Mouse (Mus musculus) liver, adult (tissue): Measurements from ENCODE around the gene Ptpn13.

Experiments used
- GATA4 ChIP-seq: IDR thresholded peaks from 2 replicates; pipeline ENCODE4 v1.6.1; 2014; ENCODE audit warnings: mild to moderate bottlenecking, low read length; ENCODE audit not compliant: insufficient replicate concordance

The Ptpn13 gene

DNA sequence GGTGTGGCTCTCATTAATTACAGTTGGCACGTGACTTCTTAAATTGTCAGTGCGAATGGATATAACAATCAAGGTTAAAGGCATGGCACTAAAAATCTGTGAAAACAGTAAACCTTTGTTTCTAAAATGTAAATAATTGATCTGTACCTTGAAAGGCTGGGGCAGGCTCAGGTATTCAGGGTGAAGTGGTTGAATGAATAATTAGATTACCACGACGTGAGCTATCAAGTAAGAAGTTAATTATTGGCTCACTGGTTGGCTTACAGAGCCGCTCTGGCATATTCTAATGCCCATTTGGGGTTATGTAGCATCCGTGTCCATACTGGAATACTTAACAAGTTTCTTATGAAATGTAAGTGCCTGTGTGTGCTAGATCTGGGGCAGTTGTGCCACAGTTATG lies 92.6 kb downstream of the Ptpn13 start:
- no peak for TF ChIP-seq GATA4

DNA sequence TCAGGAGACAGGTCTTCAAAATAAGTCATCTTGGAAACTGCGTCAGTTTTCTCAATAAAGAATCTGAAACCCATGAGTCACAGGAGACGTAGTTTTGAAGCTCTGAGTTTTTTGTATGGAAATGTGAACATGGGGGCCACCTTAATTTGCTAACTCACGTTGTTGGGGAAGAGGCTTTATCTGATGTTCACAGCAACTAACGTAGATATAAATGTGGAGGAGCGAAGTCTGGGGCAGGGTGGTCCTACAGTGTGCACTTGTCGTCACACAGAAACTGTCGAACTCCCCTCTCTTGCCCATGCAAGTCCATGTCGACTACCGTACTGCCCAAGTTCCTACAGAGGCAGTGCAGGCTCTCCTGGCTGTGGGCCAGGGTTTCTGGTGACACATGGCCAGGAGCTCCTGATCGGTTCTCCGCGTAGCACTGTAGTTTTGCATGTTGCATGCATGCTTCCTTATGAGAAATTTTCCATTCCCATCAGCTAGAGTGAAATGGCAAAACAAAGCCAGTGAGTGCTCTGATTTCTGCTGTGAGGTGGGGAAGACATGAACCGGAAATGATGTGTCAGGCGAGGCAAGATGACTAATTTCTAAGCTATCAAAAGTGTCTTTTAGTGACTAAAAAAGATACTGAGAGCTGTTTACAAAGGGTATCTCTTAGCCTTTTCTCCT lies 93.9 kb downstream of the Ptpn13 start:
- no peak for TF ChIP-seq GATA4

DNA sequence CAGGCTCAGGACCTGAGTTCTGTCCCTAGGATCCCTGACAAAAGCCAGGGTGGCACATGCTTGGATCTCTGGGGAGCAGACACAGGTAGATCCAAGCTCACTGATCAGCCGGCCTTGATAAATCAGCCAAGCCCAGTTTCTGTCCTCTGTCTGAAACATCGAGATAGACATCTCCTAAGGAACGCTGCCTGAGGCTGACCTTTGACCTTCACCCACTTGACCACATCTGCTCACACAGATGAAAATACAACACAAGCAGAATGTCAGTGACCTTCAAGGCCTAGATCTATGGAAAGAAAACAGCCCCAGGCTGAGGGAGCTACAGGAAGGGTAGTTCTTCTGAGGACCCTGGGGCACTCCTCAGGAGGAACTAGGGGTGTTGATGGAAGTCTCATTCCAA lies 97.4 kb downstream of the Ptpn13 start:
- TF ChIP-seq GATA4: no peak

DNA sequence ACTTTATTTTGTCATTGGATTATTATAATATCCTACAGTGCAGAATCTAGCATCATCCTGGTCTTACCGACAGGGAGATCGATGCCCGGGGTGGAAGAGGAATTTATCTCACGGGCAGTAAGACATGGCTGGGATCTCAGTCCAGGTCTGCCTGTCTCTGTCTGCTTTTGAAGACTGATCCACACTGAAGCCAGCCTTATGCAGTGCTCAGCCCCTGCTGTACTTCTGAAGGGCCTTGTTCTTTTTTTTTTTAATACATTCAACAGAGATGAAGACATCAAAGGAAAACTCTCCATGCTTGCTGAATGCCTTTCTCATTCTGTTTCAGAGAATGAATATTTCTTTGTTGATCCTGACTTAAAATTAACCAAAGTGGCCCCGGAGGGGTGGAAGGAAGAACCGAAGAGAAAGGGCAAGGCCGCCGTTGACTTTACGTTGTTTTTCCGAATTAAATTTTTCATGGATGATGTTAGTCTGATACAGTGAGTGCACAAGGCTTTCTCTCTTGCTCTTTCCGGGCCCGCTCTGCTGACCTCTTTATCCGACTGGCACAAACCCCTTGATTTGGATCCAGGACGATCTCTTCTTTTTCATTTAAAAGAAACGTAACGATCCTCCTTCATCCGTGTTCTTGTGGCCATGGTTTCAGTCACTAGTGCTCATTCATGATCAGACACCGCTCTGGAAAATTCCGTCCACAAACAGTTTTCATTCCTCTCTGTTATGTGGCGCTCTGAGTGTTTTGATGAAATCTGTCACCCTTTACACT lies 101.9 kb downstream of the Ptpn13 start:
- TF ChIP-seq GATA4: no peak

DNA sequence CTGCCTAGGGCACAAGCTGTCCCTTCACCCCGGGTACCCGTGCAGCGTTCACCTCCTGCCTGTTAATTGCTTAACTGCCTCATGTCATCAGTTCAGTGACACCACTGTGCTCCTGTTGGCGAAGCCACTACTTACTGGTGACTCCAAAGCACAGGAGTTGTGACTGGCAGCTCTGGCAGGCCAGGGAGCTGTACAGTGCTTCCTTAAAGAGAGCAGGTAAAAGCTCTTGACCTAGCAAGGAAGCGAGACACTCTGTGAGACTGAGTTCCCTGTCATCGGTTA lies 102.4 kb downstream of the Ptpn13 start:
- TF ChIP-seq GATA4: no peak

DNA sequence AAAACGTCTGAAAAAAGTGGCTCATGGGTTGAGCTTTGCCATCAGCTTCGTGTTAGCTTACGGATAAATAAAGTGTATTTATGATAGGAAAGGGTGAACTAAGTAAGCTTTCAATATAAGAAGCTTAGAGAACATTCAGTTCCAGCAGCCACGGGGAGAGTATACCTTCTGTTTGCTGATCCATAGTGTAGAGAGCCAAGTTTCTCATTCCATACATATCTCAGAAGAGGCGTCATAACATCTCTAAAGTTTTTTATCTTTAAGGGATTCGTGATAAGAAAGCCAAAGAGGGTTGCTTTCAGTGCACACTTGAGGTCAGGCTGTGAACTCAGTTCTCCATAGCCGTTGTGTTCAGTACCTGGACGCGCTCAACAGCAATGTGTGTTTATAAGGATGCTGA lies 105.2 kb downstream of the Ptpn13 start:
- TF ChIP-seq GATA4: no peak

DNA sequence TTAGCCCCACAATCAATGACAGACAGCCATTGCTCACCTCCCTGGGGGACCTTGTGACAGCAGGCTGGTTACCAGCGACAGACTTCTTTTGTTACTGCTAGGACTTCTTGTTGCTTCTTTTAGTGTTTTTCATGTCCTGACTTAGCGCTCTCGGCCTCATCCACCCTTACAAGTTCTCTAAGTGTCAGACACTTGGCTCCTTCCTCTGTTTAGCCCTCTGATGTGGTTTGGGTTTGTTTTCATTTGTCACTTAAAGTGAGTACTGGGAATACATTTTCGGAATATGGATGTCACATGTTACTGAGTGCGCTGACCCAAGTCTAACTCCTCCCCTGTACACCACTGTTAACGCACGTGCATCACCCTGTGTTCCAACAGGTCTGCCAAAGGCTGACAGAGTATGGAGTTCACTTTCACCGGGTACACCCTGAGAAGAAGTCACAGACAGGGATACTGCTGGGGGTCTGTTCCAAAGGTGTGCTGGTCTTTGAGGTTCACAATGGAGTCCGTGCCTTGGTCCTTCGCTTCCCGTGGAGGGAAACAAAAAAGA lies 107.9 kb downstream of the Ptpn13 start:
- TF ChIP-seq GATA4: no peak

DNA sequence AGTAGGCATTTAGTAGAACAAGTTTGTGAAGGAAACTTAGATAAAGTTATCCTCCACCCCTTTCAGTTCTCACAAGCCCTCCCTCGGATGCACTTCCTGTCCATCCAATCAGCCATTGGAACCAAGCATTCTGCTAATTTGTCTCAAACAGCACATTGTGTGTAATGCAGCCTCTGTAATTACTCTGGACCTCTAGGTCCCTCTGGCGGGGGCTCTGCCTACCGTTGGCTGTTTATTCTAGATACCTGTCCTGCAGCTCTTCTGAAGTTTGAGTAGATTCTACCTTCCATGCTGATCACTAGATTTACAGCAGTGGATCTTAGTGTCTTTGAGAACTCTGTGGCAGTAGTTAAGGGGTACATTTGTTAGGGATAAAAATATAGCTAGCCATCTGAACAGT lies 109.5 kb downstream of the Ptpn13 start:
- no peak for TF ChIP-seq GATA4

DNA sequence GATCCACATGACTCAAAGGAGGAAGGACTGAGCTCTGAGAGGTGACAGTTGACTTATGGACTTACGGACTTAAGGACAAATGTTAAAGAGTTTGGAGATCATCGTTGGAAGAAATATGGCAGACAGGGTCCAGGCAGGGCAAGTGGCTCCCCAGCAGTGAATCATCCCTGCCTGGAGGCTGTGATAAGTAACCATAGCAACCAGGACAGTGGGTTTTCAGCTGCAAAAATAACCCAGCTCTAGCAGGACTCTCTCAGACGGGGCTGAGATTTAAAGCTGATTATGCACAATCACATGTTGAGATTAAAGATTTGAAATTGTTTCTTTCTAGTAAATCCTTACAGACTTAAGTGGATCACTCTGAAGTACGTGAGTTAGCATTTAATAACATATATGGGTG lies 112.4 kb downstream of the Ptpn13 start:
- no peak for TF ChIP-seq GATA4

DNA sequence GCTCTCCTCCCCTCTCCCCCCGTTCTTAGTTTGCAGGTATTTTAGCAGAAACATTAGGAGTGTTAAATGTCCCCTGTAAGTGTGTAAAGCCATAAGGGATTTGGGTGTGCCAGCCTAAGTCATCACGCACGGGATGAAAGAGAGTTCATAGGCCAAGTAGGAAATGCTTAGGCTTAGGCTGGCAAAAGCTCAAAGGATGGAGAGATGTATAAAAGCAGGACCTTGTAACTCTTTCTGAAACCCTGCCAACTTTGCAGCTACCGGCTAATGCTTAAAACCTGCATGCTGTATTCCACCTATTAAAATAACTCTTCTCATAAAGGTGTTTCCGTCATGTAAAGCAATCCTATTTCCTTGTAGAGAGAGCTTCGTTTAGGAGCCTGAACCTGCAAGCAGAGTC lies 115.6 kb downstream of the Ptpn13 start:
- TF ChIP-seq GATA4: no peak

DNA sequence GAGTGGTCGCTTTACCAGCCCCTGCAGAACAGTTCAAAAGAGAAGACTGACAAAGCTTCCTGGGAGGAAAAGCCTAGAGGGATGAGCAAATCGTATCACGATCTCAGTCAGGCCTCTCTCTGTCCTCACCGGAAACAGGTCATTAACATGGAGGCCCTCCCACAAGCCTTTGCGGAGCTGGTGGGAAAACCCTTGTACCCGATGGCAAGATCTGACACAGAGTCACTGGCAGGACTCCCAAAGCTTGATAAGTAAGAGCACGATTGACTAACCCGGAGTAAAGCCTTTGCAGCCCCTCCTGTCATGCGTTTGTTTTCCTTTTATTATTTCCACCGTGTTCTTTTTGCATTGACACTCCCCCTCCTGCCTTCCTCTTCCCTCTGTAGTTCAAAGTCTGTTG lies 116.1 kb downstream of the Ptpn13 start:
- no peak for TF ChIP-seq GATA4

DNA sequence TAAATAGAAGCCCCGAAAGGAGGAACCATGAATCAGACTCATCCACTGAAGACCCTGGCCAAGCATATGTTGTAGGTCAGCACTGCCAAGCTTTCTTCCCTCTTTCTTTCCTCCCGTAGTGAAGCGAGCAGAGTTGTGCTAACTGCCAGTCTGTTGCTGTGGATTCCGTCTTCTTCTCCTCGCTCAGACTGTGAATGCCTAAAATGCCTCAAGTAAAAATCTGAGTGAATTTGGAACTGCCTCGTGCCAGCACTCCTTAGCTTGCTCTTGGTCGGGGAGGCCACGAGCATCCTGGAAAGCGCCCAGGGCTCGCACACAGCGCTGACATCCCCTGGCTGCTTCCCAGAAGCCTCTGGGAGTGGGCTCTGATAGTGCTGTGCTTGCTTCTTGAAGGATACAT lies 116.5 kb downstream of the Ptpn13 start:
- TF ChIP-seq GATA4: no peak

DNA sequence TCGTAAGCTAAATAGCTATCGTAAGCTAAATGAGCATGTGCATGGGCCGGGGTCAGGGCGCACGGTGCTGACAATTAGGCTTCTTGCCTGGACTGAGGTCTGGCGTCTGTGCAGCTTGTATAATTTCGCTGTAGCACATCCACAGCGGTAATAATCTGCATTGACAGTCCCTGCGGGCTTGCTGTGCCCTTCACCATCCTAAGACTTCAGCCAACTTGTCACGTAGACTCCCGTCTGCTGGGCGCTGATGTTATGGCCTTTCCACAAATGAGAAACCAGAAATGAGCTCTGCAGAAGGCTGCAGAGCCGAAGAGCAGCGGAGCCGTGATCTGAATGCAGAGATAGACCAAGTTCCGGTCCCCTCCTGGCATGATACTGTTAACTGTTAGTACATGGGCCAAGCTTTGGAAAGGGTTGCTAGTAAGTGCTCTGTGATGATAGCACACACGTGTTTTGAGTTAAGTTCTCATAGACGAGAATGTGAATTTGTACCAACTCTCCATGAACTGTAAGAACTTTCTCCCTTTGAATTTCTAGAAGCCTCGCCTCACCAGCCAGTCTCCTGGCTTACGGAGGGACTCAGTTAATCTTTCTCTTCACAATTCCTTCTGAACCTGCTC lies 120.5 kb downstream of the Ptpn13 start:
- no peak for TF ChIP-seq GATA4

DNA sequence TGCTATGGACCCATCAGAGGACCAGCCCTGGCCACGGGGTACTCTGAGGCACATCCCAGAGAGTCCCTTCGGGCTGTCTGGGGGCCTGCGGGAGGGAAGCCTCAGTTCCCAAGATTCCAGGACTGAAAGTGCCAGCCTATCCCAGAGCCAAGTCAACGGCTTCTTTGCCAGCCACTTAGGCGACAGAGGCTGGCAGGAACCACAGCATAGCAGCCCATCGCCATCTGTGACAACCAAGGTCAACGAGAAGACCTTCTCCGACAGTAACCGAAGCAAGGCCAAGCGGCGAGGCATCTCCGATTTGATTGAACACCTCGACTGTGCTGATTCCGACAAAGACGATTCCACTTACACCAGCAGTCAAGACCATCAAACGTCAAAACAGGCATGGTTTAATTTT lies 129.8 kb downstream of the Ptpn13 start:
- TF ChIP-seq GATA4: no peak

DNA sequence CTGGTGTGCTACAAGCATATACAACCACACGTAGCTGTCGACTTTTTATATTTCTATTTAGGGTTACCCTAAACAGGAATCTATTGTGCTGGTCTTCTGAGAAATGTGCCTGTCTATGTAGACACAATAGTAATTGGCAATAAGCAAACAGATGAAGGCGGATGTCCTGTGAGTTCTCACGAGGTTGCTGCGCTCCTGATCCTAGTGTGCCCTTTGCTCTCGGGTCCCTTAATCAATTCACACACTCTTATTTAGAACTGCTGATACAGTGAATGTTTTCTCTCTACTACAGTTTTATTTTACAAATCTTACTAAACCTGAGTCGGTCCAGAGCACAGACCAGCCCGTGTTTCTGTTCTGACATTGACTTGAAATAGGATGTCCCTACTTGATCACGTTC lies 135.6 kb downstream of the Ptpn13 start:
- no peak for TF ChIP-seq GATA4

DNA sequence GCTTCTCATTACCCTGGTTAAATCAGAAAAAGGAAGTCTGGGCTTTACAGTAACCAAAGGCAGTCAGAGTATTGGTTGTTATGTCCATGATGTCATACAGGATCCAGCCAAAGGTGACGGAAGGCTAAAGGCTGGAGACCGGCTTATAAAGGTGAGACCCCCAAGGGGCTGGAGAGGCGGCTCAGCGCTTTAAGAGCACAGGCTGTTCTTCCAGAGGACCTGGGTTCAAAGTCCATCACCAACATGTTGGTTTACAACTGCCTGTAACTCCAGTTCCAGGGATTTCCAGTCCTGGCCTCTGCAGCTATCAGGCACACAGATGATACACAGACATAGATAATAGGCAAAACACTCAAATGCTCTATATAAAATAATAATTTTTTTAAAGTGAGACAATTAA lies 143.0 kb downstream of the Ptpn13 start:
- no peak for TF ChIP-seq GATA4

DNA sequence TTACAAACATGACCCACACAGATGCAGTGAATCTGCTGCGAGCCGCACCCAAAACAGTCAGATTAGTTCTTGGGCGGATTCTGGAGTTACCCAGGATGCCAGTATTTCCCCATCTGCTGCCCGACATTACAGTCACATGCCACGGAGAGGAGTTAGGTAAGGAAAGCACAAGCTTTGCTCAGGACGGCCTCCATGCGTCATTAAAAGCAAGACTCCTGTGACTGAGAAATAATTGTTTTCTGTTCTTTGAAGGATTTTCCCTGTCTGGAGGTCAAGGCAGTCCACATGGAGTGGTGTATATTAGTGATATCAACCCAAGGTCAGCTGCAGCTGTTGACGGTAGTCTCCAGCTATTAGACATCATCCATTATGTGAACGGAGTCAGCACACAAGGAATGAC lies 144.5 kb downstream of the Ptpn13 start:
- TF ChIP-seq GATA4: no peak
